ENCODE assay signal across 20 mouse cellular contexts in genomic region chr2:138232247-138232646, GRCm38 (mm10). TPM values are rescaled to one million over a fixed set of nuclear protein-coding genes. Genes with fewer than 3 reads are reported as not detected.
A peak's percentile ranks its signal among the peaks of the same experiment; 100 is the strongest.
DNase-seq lines count a peak whose midpoint lies in the region; ATAC-seq lines count a peak whose summit lies in the region.
"Had no signal": no experiment of that assay in that cellular context is flagged by ENCODE, and none has a peak within 500 bp of the region (broad histone marks: within the 10 kb centered on the region; RNA-seq: fewer than 3 reads in every experiment).

No protein-coding gene starts in this region.

- intact Hi-C loops in heart, postnatal 14 days (cut with DNase I), result no loop called here
- intact Hi-C loops in heart, postnatal 25 days (cut with DNase I), result no loop called here

- no peak for ATAC-seq in heart, embryonic 12.5 days (ENCODE audit: insufficient number of reproducible peaks, low FRiP score)
- ATAC-seq in heart, embryonic 16.5 days (replicated peaks; ENCODE audit: extremely low read depth, insufficient read depth, low FRiP score), result peak; percentile 52; the same call in 1 of the 2 replicates
- ATAC-seq: forebrain, embryonic 14.5 days; intestine, embryonic 15.5 days; Patski had no signal

- H3K4me1 ChIP-seq in heart, embryonic 12.5 days (replicated peaks), result peaks cover 5% of the 10 kb centered on the region; the same call in 1 of the 2 replicates
- peaks cover 6% of the 10 kb centered on the region for H3K4me1 ChIP-seq in heart, embryonic 16.5 days (ENCODE audit: control insufficient read depth, insufficient read depth, low read length)
- H3K4me1 ChIP-seq: embryonic facial prominence, embryonic 10.5 days; hindbrain, embryonic 10.5 days; intestine, embryonic 15.5 days had no signal

- H3K27me3 ChIP-seq in heart, embryonic 12.5 days (replicated peaks), result no peaks in the 10 kb centered on the region
- no peaks in the 10 kb centered on the region for H3K27me3 ChIP-seq in heart, embryonic 16.5 days (ENCODE audit: control insufficient read depth, insufficient read depth, low read length)
- H3K27me3 ChIP-seq: CH12.LX; intestine, embryonic 15.5 days had no signal

- H3K4me3 ChIP-seq in heart, embryonic 12.5 days, result no peak overlapping the region
- H3K4me3 ChIP-seq in heart, embryonic 16.5 days (ENCODE audit: low read length), result no peak overlapping the region
- H3K4me3 ChIP-seq: embryonic facial prominence, embryonic 10.5 days; hindbrain, embryonic 10.5 days; intestine, embryonic 15.5 days had no signal

- DNase-seq in heart, postnatal 14 days, result no peak
- no peak for DNase-seq in heart, postnatal 25 days (ENCODE audit: low spot score)
- DNase-seq in urinary bladder, postnatal 36 days (ENCODE audit: low spot score in 2 of 2), result peak; percentile 13 to 33
- DNase-seq in urinary bladder, adult 2 months (ENCODE audit: low spot score), result no peak
- DNase-seq: adrenal gland, adult 2 months; adrenal gland, postnatal 36 days; cerebellum, adult 2 months; cerebellum, postnatal 10 days; gastrocnemius, postnatal 10 days; heart, postnatal 10 days; kidney, adult 18-20 months had no signal

- H3K9me3 ChIP-seq in heart, embryonic 12.5 days (replicated peaks), result no peaks in the 10 kb centered on the region
- H3K9me3 ChIP-seq in heart, embryonic 16.5 days (replicated peaks; ENCODE audit: control insufficient read depth, low read length), result no peaks in the 10 kb centered on the region
- H3K9me3 ChIP-seq: embryonic facial prominence, embryonic 10.5 days; hindbrain, embryonic 10.5 days; intestine, embryonic 15.5 days had no signal

- H3K27ac ChIP-seq in heart, embryonic 12.5 days (ENCODE audit: poor library complexity, severe bottlenecking), result no peak overlapping the region
- no peak overlapping the region for H3K27ac ChIP-seq in heart, embryonic 16.5 days (ENCODE audit: low read length)
- H3K27ac ChIP-seq: embryonic facial prominence, embryonic 10.5 days; hindbrain, embryonic 10.5 days; hindbrain, embryonic 14.5 days; intestine, embryonic 15.5 days had no signal

- H3K36me3 ChIP-seq in heart, embryonic 12.5 days, result no peaks in the 10 kb centered on the region
- no peaks in the 10 kb centered on the region for H3K36me3 ChIP-seq in heart, embryonic 16.5 days (ENCODE audit: control insufficient read depth, insufficient read depth)
- H3K36me3 ChIP-seq: embryonic facial prominence, embryonic 10.5 days; hindbrain, embryonic 10.5 days; intestine, embryonic 15.5 days had no signal

- H3K9ac ChIP-seq in heart, embryonic 12.5 days, result no peak overlapping the region
- H3K9ac ChIP-seq in heart, embryonic 16.5 days (ENCODE audit: low read length), result no peak overlapping the region
- H3K9ac ChIP-seq: hindbrain, embryonic 14.5 days; intestine, embryonic 15.5 days had no signal

- peak overlapping the region; percentile 33; the same call in 1 of the 2 replicates for H3K4me2 ChIP-seq in heart, embryonic 12.5 days
- peak overlapping the region; percentile 47 for H3K4me2 ChIP-seq in heart, embryonic 16.5 days (ENCODE audit: low read depth, low read length)
- H3K4me2 ChIP-seq: hindbrain, embryonic 14.5 days; intestine, embryonic 15.5 days had no signal

- 21% methylated on average over 5 of the region's 5 CpGs for WGBS in heart, embryonic 12.5 days
- WGBS in heart, embryonic 16.5 days, result 24% methylated on average over 5 of the region's 5 CpGs

RNA-seq across cellular contexts. Expression of gene Btbd3, which starts 24.1 kb away (rescaled TPM):
- polyA plus RNA-seq in heart, embryonic 12.5 days (2016; fragmentation: Nextera tagmentation; extraction: Ambion mirVana), result 8.1 and 9.3 TPM in 2 replicates
- total RNA-seq in heart, postnatal 14 days (2021), result 10 to 100 TPM; 29.8 to 30.0 TPM
- 8.9 and 12.0 TPM in 2 replicates for polyA plus RNA-seq in heart, embryonic 16.5 days (2015; fragmentation: Nextera tagmentation; extraction: Ambion mirVana)
- 10 to 100 TPM; 16.2 to 18.6 TPM for total RNA-seq in heart, postnatal 25 days (2021)
- 23.1 and 24.3 TPM in 2 replicates for polyA plus RNA-seq in urinary bladder, adult 2 months (2012; rRNA removed)
- total RNA-seq: CH12.LX had no signal

Comparison
In these comparisons a context has a peak if more than half of its experiments do, and no peak if none do; other contexts are left out.
1. DNase-seq: peak in urinary bladder, postnatal 36 days (2 of 2); none in heart, postnatal 14 days (0 of 2), heart, postnatal 25 days (single experiment) and urinary bladder, adult 2 months (single experiment).